Comparison of ENCODE assay signal across 9 mouse cellular contexts in the genomic region with DNA sequence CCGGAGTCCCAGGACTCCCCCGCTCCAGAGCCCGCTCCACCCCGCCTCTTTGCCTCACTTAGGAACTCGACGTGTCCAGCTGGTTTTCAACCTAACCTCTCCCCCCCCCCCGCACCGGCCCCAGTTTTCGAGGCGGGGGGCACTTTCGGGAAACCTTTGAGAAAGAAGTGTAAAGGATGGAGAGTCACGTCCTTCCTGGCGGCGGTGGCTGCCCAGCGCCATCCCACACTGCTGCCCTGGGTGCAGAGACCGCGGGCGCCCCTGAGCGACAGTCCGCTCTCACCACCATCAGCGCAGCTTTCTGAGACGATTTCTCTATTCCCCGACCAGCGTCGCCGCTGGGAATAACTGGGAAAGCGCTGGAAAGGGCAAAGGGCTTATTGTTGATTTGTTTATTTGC. TPM values are rescaled to one million over a fixed set of nuclear protein-coding genes. Genes with fewer than 3 reads are reported as not detected.
A peak's percentile ranks its signal among the peaks of the same experiment; 100 is the strongest.
DNase-seq lines count a peak whose midpoint lies in the region; ATAC-seq and TF ChIP-seq lines count a peak whose summit lies in the region.
"Had no signal": no experiment of that assay in that cellular context is flagged by ENCODE, and none has a peak within 500 bp of the region (broad histone marks: within the 10 kb centered on the region; RNA-seq: fewer than 3 reads in every experiment).

No protein-coding gene starts in this region.

- ATAC-seq in forebrain, embryonic 13.5 days: no peak
- ATAC-seq in hindbrain, embryonic 14.5 days (ENCODE audit: low FRiP score): no peak
- no peak for ATAC-seq in cerebellum, adult (ENCODE audit: insufficient number of reproducible peaks, low FRiP score, low TSS enrichment)

- under 1% methylated on average over 24 of the region's 27 CpGs for WGBS in forebrain, embryonic 13.5 days
- 1% methylated on average over 27 of the region's 27 CpGs for WGBS in hindbrain, embryonic 14.5 days
- WGBS in liver, adult 2 months: 1% methylated on average over 27 of the region's 27 CpGs

- peak; percentile 61 for TF ChIP-seq CTCF in liver, adult 2 months (IDR thresholded peaks at IDR 0.05; ENCODE audit: low read depth, low read length)

- DNase-seq in embryo, embryonic 10 days (ENCODE audit: low spot score): peak; percentile 74
- DNase-seq in hindbrain, embryonic 14.5 days (ENCODE audit: low spot score): no peak
- peak; percentile 18 for DNase-seq in liver, adult 2 months (ENCODE audit: extremely low read depth, low read depth, low spot score)
- peak; percentile 74 for DNase-seq in neural tube, embryonic 10.5 days (ENCODE audit: extremely low spot score, low spot score)
- DNase-seq in spleen, postnatal 10 days (ENCODE audit: low spot score in 2 of 2): no peak
- no peak for DNase-seq in frontal cortex, adult 2 months (ENCODE audit: extremely low spot score in 1 of 2, low spot score in 1 of 2)

- TF ChIP-seq POLR2A in liver, adult 2 months (IDR thresholded peaks at IDR 0.05; ENCODE audit: extremely low read depth, insufficient read depth, low read length): no peak

- H3K27me3 ChIP-seq in forebrain, embryonic 13.5 days: peaks cover 95% of the 10 kb centered on the region
- H3K27me3 ChIP-seq in hindbrain, embryonic 14.5 days (ENCODE audit: control insufficient read depth, insufficient read depth, low read length): peaks cover 87% of the 10 kb centered on the region
- 0 out of 2 replicates have a peak, but pooled peaks cover 2% of the 10 kb centered on the region for H3K27me3 ChIP-seq in liver, adult 2 months (ENCODE audit: control insufficient read depth, insufficient read depth, low read length)

- no peak overlapping the region for H3K9ac ChIP-seq in forebrain, embryonic 13.5 days
- 0 out of 2 replicates have a peak overlapping the region, but pooled peaks have one; percentile 16 for H3K9ac ChIP-seq in hindbrain, embryonic 14.5 days
- H3K9ac ChIP-seq in liver, adult 2 months (ENCODE audit: low read depth, low read length): peak overlapping the region; percentile 30; the same call in 1 of the 2 replicates

- H3K9me3 ChIP-seq in forebrain, embryonic 13.5 days (replicated peaks): no peaks in the 10 kb centered on the region
- no peaks in the 10 kb centered on the region for H3K9me3 ChIP-seq in hindbrain, embryonic 14.5 days (ENCODE audit: control insufficient read depth, low read length)

- peak overlapping the region; percentile 79 for H3K4me2 ChIP-seq in forebrain, embryonic 13.5 days
- peak overlapping the region; percentile 93 for H3K4me2 ChIP-seq in hindbrain, embryonic 14.5 days (replicated peaks)

- H3K4me3 ChIP-seq in forebrain, embryonic 13.5 days: peak overlapping the region; percentile 51
- H3K4me3 ChIP-seq in hindbrain, embryonic 14.5 days (replicated peaks; ENCODE audit: low read length): peak overlapping the region; percentile 55
- H3K4me3 ChIP-seq in liver, adult 2 months (ENCODE audit: insufficient read depth, low read depth, low read length): peak overlapping the region; percentile 55
- H3K4me3 ChIP-seq: myocyte had no signal

- H3K27ac ChIP-seq in forebrain, embryonic 13.5 days: no peak overlapping the region
- no peak overlapping the region for H3K27ac ChIP-seq in hindbrain, embryonic 14.5 days
- H3K27ac ChIP-seq in liver, adult 2 months (replicated peaks; ENCODE audit: insufficient read depth, low read depth, low read length): no peak overlapping the region

- no peaks in the 10 kb centered on the region for H3K79me2 ChIP-seq in liver, adult 2 months (ENCODE audit: control insufficient read depth, insufficient read depth, low read length)

- no peaks in the 10 kb centered on the region for H3K36me3 ChIP-seq in forebrain, embryonic 13.5 days (ENCODE audit: poor library complexity, severe bottlenecking)
- H3K36me3 ChIP-seq in hindbrain, embryonic 14.5 days (replicated peaks; ENCODE audit: control insufficient read depth, insufficient read depth): no peaks in the 10 kb centered on the region
- no peaks in the 10 kb centered on the region for H3K36me3 ChIP-seq in liver, adult 2 months (ENCODE audit: control insufficient read depth, insufficient read depth, low read length)

- H3K4me1 ChIP-seq in forebrain, embryonic 13.5 days: peaks cover 51% of the 10 kb centered on the region
- peaks cover 39% of the 10 kb centered on the region for H3K4me1 ChIP-seq in hindbrain, embryonic 14.5 days (replicated peaks; ENCODE audit: control insufficient read depth, insufficient read depth, low read length)
- H3K4me1 ChIP-seq in liver, adult 2 months (ENCODE audit: control insufficient read depth, insufficient read depth, low read length): peaks cover 6% of the 10 kb centered on the region; the same call in 1 of the 2 replicates

RNA-seq across cellular contexts. Expression of gene Bmp4, which starts 1.8 kb away (rescaled TPM):
- polyA plus RNA-seq in forebrain, embryonic 13.5 days (2015; fragmentation: Nextera tagmentation; extraction: Ambion mirVana): 2.4 and 3.8 TPM in 2 replicates
- polyA plus RNA-seq in hindbrain, embryonic 14.5 days (2014; fragmentation: Nextera tagmentation; extraction: Ambion mirVana): 1.9 and 3.6 TPM in 2 replicates
- 1.8 and 10.5 TPM in 2 replicates for total RNA-seq in liver, adult 2 months (2014; rRNA removed)
- 5.2 and 10.0 TPM in 2 replicates for polyA plus RNA-seq in liver, adult 2 months (2012; rRNA removed)
- 5.4 and 8.1 TPM in 2 replicates for polyA plus RNA-seq in frontal cortex, adult 2 months (2012; rRNA removed)

RNA-seq across cellular contexts. Expression of gene Gm15217, which starts 9.4 kb away (rescaled TPM):
- polyA plus RNA-seq in forebrain, embryonic 13.5 days (2015; fragmentation: Nextera tagmentation; extraction: Ambion mirVana): not detected in 2 replicates
- polyA plus RNA-seq in hindbrain, embryonic 14.5 days (2014; fragmentation: Nextera tagmentation; extraction: Ambion mirVana): not detected in 2 replicates
- not detected in 2 replicates for total RNA-seq in liver, adult 2 months (2014; rRNA removed)
- not detected in 2 replicates for polyA plus RNA-seq in liver, adult 2 months (2012; rRNA removed)
- polyA plus RNA-seq in frontal cortex, adult 2 months (2012; rRNA removed): not detected in 2 replicates
- polyA plus RNA-seq: myocyte had no signal

Comparison
In these comparisons a context has a peak if more than half of its experiments do, and no peak if none do; other contexts are left out.
1. DNase-seq: peak in embryo, embryonic 10 days (single experiment), liver, adult 2 months (single experiment) and neural tube, embryonic 10.5 days (single experiment); none in hindbrain, embryonic 14.5 days (single experiment), spleen, postnatal 10 days (0 of 2) and frontal cortex, adult 2 months (0 of 2).
2. Peak in every context shown above with its lines, with median percentiles within 50 percentile points of each other: H3K4me3 ChIP-seq.